Mouse (Mus musculus) myocyte (in vitro differentiated cells): ENCODE data around the gene Ptges2. TPM values are rescaled to one million over a fixed set of nuclear protein-coding genes. Genes with fewer than 3 reads are reported as not detected.
A peak's percentile ranks its signal among the peaks of the same experiment; 100 is the strongest.

Source experiments
- H3K27me3 ChIP-seq: one replicate; pipeline ENCODE4 v1.6.1; 2011; ENCODE audit not compliant: control insufficient read depth, insufficient read depth, insufficient read length
- H3K36me3 ChIP-seq: one replicate; pipeline ENCODE4 v1.6.1; 2011; ENCODE audit not compliant: control insufficient read depth, insufficient read depth
- H3K4me2 ChIP-seq: one replicate; pipeline ENCODE4 v1.6.1; 2011; ENCODE audit warnings: low read depth, control low read depth
- H3K4me3 ChIP-seq: one replicate; pipeline ENCODE4 v1.5.1; 2011; ENCODE audit warnings: mild to moderate bottlenecking, control low read depth, moderate library complexity
- H3K79me2 ChIP-seq: one replicate; pipeline ENCODE4 v1.6.1; 2011; ENCODE audit not compliant: control insufficient read depth, insufficient read depth
- H3ac ChIP-seq: one replicate; pipeline ENCODE4 v1.6.1; 2011; ENCODE audit not compliant: control insufficient read depth, insufficient read length
- CEBPB ChIP-seq: IDR thresholded peaks from 2 replicates; pipeline ENCODE4 v1.6.1; 2011; ENCODE audit warnings: mild to moderate bottlenecking, moderate library complexity; ENCODE audit not compliant: poor library complexity, insufficient read depth, severe bottlenecking
- E2F4 ChIP-seq: IDR thresholded peaks from one replicate; pipeline ENCODE4 v1.6.1; 2011; ENCODE audit warnings: mild to moderate bottlenecking, control low read depth, moderate library complexity; ENCODE audit not compliant: insufficient read depth
- MAX ChIP-seq: IDR thresholded peaks from one replicate; pipeline ENCODE4 v1.6.1; 2011; ENCODE audit warnings: low read depth, mild to moderate bottlenecking, control low read depth
- MYOD1 ChIP-seq, 3 experiments: IDR thresholded peaks; one replicate each; pipeline ENCODE4 v1.6.1; 2011; ENCODE audit warnings: control low read depth in 2 of 3, low read depth in 2 of 3, mild to moderate bottlenecking in 2 of 3, moderate library complexity in 1 of 3; ENCODE audit not compliant: insufficient read length in 2 of 3, control insufficient read depth in 1 of 3
- MYOG ChIP-seq, 3 experiments: IDR thresholded peaks; one replicate each; pipeline ENCODE4 v1.6.1; 2011; ENCODE audit warnings: control low read depth in 2 of 3, low read depth in 2 of 3, mild to moderate bottlenecking in 2 of 3; ENCODE audit not compliant: insufficient read length in 2 of 3, control insufficient read depth in 1 of 3, insufficient read depth in 1 of 3
- POLR2A ChIP-seq: IDR thresholded peaks from one replicate; pipeline ENCODE4 v1.6.1; 2011; ENCODE audit warnings: low read depth, mild to moderate bottlenecking, control low read depth, moderate library complexity; ENCODE audit not compliant: insufficient read length
- POLR2AphosphoS2 ChIP-seq: IDR thresholded peaks from one replicate; pipeline ENCODE4 v1.6.1; 2011; ENCODE audit warnings: low read depth, control low read depth; ENCODE audit not compliant: insufficient read length
- REST ChIP-seq: IDR thresholded peaks from one replicate; pipeline ENCODE4 v1.6.1; 2011; ENCODE audit warnings: mild to moderate bottlenecking, control low read depth, moderate library complexity; ENCODE audit not compliant: insufficient read depth, insufficient read length
- SRF ChIP-seq: IDR thresholded peaks from one replicate; pipeline ENCODE4 v1.6.1; 2011; ENCODE audit warnings: low read depth; ENCODE audit not compliant: control insufficient read depth, insufficient read length
- TCF12 ChIP-seq: IDR thresholded peaks from one replicate; pipeline ENCODE4 v1.6.1; 2011; ENCODE audit warnings: mild to moderate bottlenecking, control low read depth; ENCODE audit not compliant: poor library complexity, insufficient read depth, severe bottlenecking
- TCF3 ChIP-seq: IDR thresholded peaks from one replicate; pipeline ENCODE4 v1.6.1; 2011; ENCODE audit warnings: low read depth, control low read depth; ENCODE audit not compliant: insufficient read length
- USF1 ChIP-seq: IDR thresholded peaks from one replicate; pipeline ENCODE4 v1.6.1; 2011; ENCODE audit warnings: low read depth, mild to moderate bottlenecking, control low read depth, moderate library complexity
- polyA plus RNA-seq: library from polyadenylated mRNA; unstranded; fragments of >200 nt; fragmentation: generic; extraction: Trizol; gene quantifications from one replicate; pipeline ENCODE4 v1.2.1, GENCODE M21; 2012; ENCODE audit warnings: missing spikeins

Ptges2 gene
- polyA plus RNA-seq, 1 experiment: 50.6 TPM

DNA sequence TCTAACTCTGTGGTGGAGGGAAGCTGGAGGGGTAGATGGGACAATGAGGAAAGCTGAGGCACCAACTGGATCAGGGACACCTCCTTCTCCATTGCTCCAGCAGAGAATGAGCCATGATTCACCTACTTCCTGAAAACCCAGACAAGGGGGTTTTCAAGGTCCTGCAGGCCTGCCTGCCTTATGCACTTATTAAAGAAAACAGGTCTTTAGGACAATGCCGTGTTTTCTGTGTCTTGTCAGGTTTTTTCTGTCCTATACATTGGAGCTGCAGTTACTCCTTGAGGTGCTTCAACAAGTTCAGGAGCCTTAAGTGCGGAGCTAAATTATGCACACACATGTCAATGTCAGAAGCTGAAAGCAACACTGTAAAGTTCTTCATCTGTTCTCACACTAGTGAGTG lies 45.9 kb downstream of the Ptges2 start:
- no peak overlapping the region for H3ac ChIP-seq
- peaks cover 66% of the 10 kb centered on the region for H3K79me2 ChIP-seq
- TF ChIP-seq USF1 (no peak), E2F4 (no peak), TCF3 (no peak), TCF12 (no peak), REST (no peak), MYOG (IDR thresholded peaks at IDR 0.05; ENCODE audit: control insufficient read depth in 1 of 3, insufficient read depth in 1 of 3, insufficient read length in 2 of 3, low read depth in 2 of 3) (no peak), POLR2A (no peak), MYOD1 (IDR thresholded peaks at IDR 0.05; ENCODE audit: control insufficient read depth in 1 of 3, insufficient read length in 2 of 3, low read depth in 2 of 3) (no peak), CEBPB (no peak), SRF (no peak), POLR2AphosphoS2 (no peak), MAX (no peak)
- no peak overlapping the region for H3K4me3 ChIP-seq
- H3K4me2 ChIP-seq: no peak overlapping the region
- H3K27me3 ChIP-seq: no peaks in the 10 kb centered on the region
- H3K36me3 ChIP-seq: no peaks in the 10 kb centered on the region

DNA sequence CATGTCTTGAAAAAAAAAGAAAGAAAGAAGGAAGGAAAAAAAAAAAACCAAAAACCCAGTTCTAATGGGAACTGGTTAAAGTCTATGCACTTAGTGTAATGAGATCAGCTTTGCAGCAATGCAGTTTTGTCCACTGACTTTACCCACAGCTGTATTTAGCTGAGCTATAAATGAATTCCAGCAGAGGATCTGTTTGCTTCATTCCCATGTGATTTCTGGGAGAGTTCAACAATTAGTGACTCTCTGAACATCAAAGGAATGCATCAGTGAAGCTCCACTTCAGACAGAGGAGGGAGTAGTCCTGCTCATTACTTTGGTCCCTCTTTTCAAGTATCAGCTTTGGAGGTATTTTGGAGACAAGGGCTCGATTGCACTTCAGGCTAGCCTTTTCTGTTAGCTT lies 49.8 kb downstream of the Ptges2 start:
- TF ChIP-seq REST (no peak), CEBPB (no peak), TCF3 (no peak), MAX (no peak), POLR2A (no peak), SRF (no peak), MYOD1 (IDR thresholded peaks at IDR 0.05; ENCODE audit: control insufficient read depth in 1 of 3, insufficient read length in 2 of 3, low read depth in 2 of 3) (no peak), POLR2AphosphoS2 (no peak), TCF12 (no peak), E2F4 (no peak)
- Histone ChIP-seq H3K79me2 (peaks cover 66% of the 10 kb centered on the region), H3ac (no peak overlapping the region), H3K4me2 (peak overlapping the region; percentile 13), H3K4me3 (no peak overlapping the region), H3K36me3 (no peaks in the 10 kb centered on the region), H3K27me3 (no peaks in the 10 kb centered on the region)

DNA sequence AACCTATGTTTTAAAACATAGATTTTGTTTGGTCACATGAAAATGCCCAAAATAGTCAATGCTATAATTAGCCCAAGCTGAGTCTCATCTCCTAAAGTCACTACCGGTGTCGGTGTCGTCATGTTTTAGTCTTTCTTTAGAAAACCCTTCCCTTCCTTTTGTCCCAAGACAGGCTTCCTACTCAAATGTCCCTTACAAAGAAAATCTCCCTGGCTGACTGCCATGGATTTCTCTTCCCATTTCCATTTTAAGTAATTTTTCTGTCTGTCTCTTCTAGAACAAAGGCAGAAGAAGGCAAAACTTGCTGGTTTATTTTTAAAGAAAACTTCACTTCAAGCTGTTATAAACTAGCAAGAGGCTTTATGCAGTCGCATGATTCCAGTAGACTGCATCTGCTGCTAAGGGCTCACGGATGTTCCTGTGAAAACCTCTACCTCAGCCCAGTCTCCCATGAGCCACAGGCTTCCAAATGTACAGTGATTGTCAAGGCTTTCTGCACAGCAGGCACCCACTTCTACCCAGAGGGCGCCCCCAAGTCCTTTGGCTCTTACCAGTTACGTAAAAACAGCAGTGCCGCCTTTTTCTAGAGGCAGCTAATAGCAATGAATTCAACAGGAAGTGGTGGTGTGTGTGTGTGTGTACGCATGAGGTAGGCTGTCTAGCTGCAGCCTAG lies 51.7 kb downstream of the Ptges2 start:
- H3K4me2 ChIP-seq: peak overlapping the region; percentile 41
- H3K4me3 ChIP-seq: no peak overlapping the region
- H3K36me3 ChIP-seq: no peaks in the 10 kb centered on the region
- TF ChIP-seq POLR2A: no peak
- no peak for TF ChIP-seq MYOG (IDR thresholded peaks at IDR 0.05; ENCODE audit: control insufficient read depth in 1 of 3, insufficient read depth in 1 of 3, insufficient read length in 2 of 3, low read depth in 2 of 3)
- TF ChIP-seq E2F4: no peak
- no peak for TF ChIP-seq MAX
- no peak for TF ChIP-seq USF1
- H3ac ChIP-seq: no peak overlapping the region
- H3K79me2 ChIP-seq: peaks cover 56% of the 10 kb centered on the region
- H3K27me3 ChIP-seq: no peaks in the 10 kb centered on the region

DNA sequence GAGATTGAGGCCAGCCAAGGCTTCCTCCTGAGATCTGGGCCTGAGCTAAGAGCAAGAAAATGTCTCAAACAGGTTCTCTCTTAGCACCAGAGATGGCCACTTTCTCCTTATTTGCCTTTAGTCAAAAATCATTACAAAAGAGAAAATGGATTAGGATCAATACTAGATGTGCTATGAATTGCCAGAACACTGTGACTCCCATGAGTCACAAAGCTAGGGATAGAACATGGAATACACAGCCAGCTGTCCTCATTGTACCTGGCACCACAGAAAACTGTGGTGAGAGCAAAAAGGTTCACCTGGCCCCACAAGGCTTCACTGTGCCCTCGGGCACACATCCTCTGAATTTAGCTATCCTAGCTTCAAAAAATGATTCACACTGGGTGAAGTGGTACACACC lies 52.8 kb downstream of the Ptges2 start:
- no peak overlapping the region for H3K4me3 ChIP-seq
- peak overlapping the region; percentile 33 for H3K4me2 ChIP-seq
- TF ChIP-seq SRF (no peak), TCF3 (no peak), CEBPB (no peak), MYOG (IDR thresholded peaks at IDR 0.05; ENCODE audit: control insufficient read depth in 1 of 3, insufficient read depth in 1 of 3, insufficient read length in 2 of 3, low read depth in 2 of 3) (no peak), REST (no peak), MYOD1 (IDR thresholded peaks at IDR 0.05; ENCODE audit: control insufficient read depth in 1 of 3, insufficient read length in 2 of 3, low read depth in 2 of 3) (no peak)
- H3K79me2 ChIP-seq: peaks cover 47% of the 10 kb centered on the region
- H3K36me3 ChIP-seq: no peaks in the 10 kb centered on the region
- H3ac ChIP-seq: no peak overlapping the region
- H3K27me3 ChIP-seq: no peaks in the 10 kb centered on the region
